Mouse (Mus musculus) forebrain, embryonic 10.5 days (tissue): ENCODE data around the gene Gne. TPM values are rescaled to one million over a fixed set of nuclear protein-coding genes. Genes with fewer than 3 reads are reported as not detected.

Experiments used
- DNase-seq: peaks from one replicate; pipeline ENCODE4 v3.0.0-alpha.2; 2017; ENCODE audit warnings: low spot score; ENCODE audit errors: extremely low spot score
- H3K27ac ChIP-seq: fragments of 300-500 bp; sonication (generic); 2 replicates; pipeline ENCODE4 v1.5.1; 2016; ENCODE audit warnings: mild to moderate bottlenecking
- H3K27me3 ChIP-seq: fragments of 300-500 bp; sonication (generic); 2 replicates; pipeline ENCODE4 v1.6.1; 2016; ENCODE audit warnings: mild to moderate bottlenecking; ENCODE audit not compliant: poor library complexity, severe bottlenecking
- H3K36me3 ChIP-seq: fragments of 300-500 bp; sonication (generic); replicated peaks from 2 replicates; pipeline ENCODE4 v1.6.1; 2016; ENCODE audit warnings: mild to moderate bottlenecking, moderate library complexity
- H3K4me1 ChIP-seq: fragments of 300-500 bp; sonication (generic); 2 replicates; pipeline ENCODE4 v1.6.1; 2016
- H3K4me3 ChIP-seq: fragments of 300-500 bp; sonication (generic); 2 replicates; pipeline ENCODE4 v1.5.1; 2016; ENCODE audit warnings: mild to moderate bottlenecking, moderate library complexity
- H3K9me3 ChIP-seq: fragments of 300-500 bp; sonication (generic); 2 replicates; pipeline ENCODE4 v1.6.1; 2016; ENCODE audit warnings: mild to moderate bottlenecking, moderate library complexity
- WGBS: fragments of 180-500 bp; shearing (Covaris S2); methylation state at CpG from one replicate; pipeline ENCODE4 v1.1.7; 2016; 5-methylcytosine and 5-hydroxymethylcytosine counted together
- polyA plus RNA-seq: library from polyadenylated mRNA; unstranded; fragments of >200 nt; fragmentation: Nextera tagmentation; extraction: Ambion mirVana; gene quantifications from 2 replicates; pipeline ENCODE4 v1.2.1, GENCODE M21; 2016

Gne gene
- polyA plus RNA-seq, 1 experiment from 2014 or later, result 18.0 TPM

DNA sequence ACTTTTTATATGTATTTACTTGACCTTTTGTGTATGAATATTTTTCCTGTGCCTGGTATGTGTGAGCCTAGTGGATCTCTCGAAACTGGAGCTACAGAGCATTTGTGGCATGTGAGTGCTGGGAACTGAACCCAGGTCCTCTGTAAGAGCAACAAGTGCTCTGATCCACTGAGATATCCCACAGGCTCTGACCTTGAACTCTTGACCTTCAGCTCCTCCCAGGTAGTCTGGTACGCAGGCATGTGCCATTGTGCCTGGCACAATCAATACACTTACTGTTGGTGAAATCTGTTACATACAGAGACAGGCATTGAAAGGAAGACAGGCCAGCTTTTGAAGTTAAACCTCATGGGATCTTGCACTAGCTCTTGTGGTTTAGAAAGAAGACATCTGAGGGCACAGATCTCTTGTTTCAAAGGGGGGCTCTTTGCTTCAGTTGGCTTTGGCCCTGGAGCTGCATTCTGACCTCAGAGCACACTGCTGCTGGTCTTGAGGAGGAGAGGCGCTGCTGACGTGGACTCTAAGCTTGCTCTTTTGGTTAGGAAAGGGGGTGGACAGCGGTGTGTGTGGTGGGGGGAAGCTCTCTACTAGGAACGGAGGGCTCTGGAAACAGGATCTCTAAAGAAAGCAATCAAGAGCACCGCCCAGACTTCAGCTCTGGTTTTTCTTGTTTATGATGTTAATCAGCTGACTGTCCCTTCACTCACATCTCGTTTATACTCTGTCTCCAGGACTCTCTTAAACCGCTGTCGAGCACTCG is 13.8 kb upstream of the Gne start:
- peaks cover 7% of the 10 kb centered on the region for H3K4me1 ChIP-seq
- no peak overlapping the region for H3K27ac ChIP-seq
- 65% methylated on average over 11 of the region's 11 CpGs for WGBS
- no peaks in the 10 kb centered on the region for H3K9me3 ChIP-seq
- no peaks in the 10 kb centered on the region for H3K27me3 ChIP-seq
- DNase-seq, result no peak
- no peak overlapping the region for H3K4me3 ChIP-seq
- H3K36me3 ChIP-seq, result no peaks in the 10 kb centered on the region

- no peak overlapping the region for H3K4me3 ChIP-seq
- H3K27ac ChIP-seq, result no peak overlapping the region
- DNase-seq, result no peak
- peaks cover 7% of the 10 kb centered on the region for H3K4me1 ChIP-seq
- no peaks in the 10 kb centered on the region for H3K27me3 ChIP-seq
- WGBS, result 87% methylated on average over 4 of the region's 4 CpGs
- no peaks in the 10 kb centered on the region for H3K36me3 ChIP-seq
- H3K9me3 ChIP-seq, result no peaks in the 10 kb centered on the region
Measured at GRCm38 (mm10) chr4:44094475-44094874, 10.5 kb upstream of the Gne start.

GRCm38 (mm10) chr4:44092359-44092758 is 8.4 kb upstream of the Gne start:
- 83% methylated on average over 11 of the region's 11 CpGs for WGBS
- no peak overlapping the region for H3K27ac ChIP-seq
- DNase-seq, result no peak
- H3K36me3 ChIP-seq, result no peaks in the 10 kb centered on the region
- no peak overlapping the region for H3K4me3 ChIP-seq
- H3K27me3 ChIP-seq, result no peaks in the 10 kb centered on the region
- H3K9me3 ChIP-seq, result no peaks in the 10 kb centered on the region
- H3K4me1 ChIP-seq, result peaks cover 7% of the 10 kb centered on the region; the same call in 1 of the 2 replicates

GRCm38 (mm10) chr4:44085566-44085965 is 1.6 kb upstream of the Gne start:
- Histone ChIP-seq H3K27ac (no peak overlapping the region), H3K36me3 (no peaks in the 10 kb centered on the region), H3K9me3 (no peaks in the 10 kb centered on the region), H3K27me3 (0 out of 2 replicates have a peak, but pooled peaks cover 2% of the 10 kb centered on the region), H3K4me3 (no peak overlapping the region), H3K4me1 (peaks cover 9% of the 10 kb centered on the region)
- no peak for DNase-seq
- 89% methylated on average over 3 of the region's 3 CpGs for WGBS

- WGBS, result 86% methylated on average over 13 of the region's 13 CpGs
- Histone ChIP-seq H3K9me3 (no peaks in the 10 kb centered on the region), H3K27ac (no peak overlapping the region), H3K4me3 (no peak overlapping the region), H3K27me3 (0 out of 2 replicates have a peak, but pooled peaks cover 2% of the 10 kb centered on the region), H3K4me1 (peaks cover 9% of the 10 kb centered on the region), H3K36me3 (no peaks in the 10 kb centered on the region)
- DNase-seq, result no peak
Measured at GRCm38 (mm10) chr4:44084602-44085325, 787 bp upstream of the Gne start.

DNA sequence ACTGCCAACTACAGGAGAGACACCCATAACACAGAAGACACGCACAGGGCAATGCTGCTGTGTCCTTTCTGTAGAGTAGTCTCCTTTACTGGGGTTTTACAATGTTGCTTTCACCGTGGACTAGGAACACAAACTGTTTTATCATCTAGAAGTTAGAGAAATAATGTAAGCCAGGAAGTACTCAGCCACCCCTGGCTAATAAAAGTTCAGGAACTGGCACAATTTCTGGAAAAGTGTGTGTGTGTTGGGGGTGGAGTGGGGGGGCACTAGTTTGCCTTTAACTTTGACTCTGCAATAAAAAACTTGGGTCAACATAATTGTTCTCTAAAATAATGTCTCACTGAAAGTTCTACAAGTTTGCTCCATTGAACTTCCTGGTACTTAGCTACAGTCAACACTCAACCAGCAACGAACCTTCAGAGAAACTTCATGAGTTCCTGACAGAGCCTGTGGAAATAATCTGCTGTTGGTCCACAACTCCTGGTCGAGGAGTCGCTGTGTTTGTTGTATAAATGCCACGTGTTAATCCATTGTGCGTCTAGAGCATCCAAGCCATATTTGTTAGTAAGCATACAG is 5.5 kb downstream of the Gne start:
- H3K9me3 ChIP-seq, result no peaks in the 10 kb centered on the region
- H3K27ac ChIP-seq, result no peak overlapping the region
- H3K4me1 ChIP-seq, result no peaks in the 10 kb centered on the region
- WGBS, result 90% methylated on average over 7 of the region's 7 CpGs
- no peaks in the 10 kb centered on the region for H3K36me3 ChIP-seq
- no peak overlapping the region for H3K4me3 ChIP-seq
- H3K27me3 ChIP-seq, result no peaks in the 10 kb centered on the region
- DNase-seq, result no peak

GRCm38 (mm10) chr4:44074422-44074821 is 9.6 kb downstream of the Gne start:
- Histone ChIP-seq H3K27me3 (no peaks in the 10 kb centered on the region), H3K36me3 (no peaks in the 10 kb centered on the region), H3K9me3 (no peaks in the 10 kb centered on the region), H3K4me3 (no peak overlapping the region), H3K4me1 (peaks cover 28% of the 10 kb centered on the region), H3K27ac (no peak overlapping the region)
- WGBS, result 78% methylated on average over 4 of the region's 4 CpGs
- DNase-seq, result no peak

DNA sequence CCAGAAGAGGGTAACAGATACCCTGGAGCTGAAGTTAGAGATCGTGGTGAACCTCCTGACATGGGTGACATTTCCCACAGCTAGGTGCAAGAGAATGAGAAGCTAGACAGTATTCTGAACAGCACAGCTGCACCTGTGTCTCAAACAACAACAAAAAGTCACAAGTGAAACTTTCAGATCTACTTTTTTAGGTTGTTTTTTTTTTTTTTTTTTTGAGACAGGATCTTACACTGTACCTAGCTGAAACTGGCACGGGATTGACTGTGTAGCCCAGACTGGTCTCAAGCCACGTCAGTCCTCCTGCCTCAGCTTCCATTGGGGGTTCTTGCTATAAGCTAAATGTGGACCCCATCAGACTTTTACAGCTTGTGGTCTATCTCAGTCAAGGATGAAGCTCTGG is 10.2 kb downstream of the Gne start:
- H3K27me3 ChIP-seq, result no peaks in the 10 kb centered on the region

DNA sequence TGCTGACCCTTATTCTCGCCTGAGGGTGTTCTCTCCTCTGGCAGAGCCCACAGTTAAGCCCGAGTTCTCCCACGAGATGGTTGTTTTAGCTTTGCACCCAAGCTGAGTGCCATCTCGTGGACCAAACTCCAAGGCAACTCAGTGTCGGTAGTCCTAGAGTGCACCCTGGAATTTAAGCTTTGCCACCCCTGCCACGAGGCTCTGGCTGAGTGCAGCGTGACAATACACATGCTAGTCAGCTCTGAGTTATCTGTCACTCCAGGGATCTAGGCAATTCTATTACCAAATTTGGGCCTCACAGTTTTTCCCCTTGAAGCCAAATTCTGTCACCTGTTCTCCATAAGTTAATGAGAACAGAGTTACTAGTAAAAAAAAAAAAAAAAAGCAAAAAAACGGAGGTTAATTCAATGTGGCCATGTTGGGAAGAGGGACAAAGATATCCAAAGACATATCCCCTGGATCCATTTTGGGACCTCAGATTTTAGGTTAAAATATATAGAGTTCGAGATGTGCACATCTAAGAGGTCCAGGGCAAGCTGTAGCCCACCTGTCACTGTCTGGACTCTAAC is 11.0 kb downstream of the Gne start:
- Histone ChIP-seq H3K27me3 (no peaks in the 10 kb centered on the region), H3K9me3 (no peaks in the 10 kb centered on the region), H3K36me3 (no peaks in the 10 kb centered on the region), H3K4me1 (peaks cover 32% of the 10 kb centered on the region), H3K4me3 (peak overlapping the region; percentile 83), H3K27ac (peak overlapping the region; percentile 88)
- 11% methylated on average over 9 of the region's 9 CpGs for WGBS
- DNase-seq, result no peak

More for the DNA sequence above, 10.2 kb downstream of the Gne start:
- WGBS, result 84% methylated on average over 3 of the region's 3 CpGs
- no peaks in the 10 kb centered on the region for H3K36me3 ChIP-seq
- no peaks in the 10 kb centered on the region for H3K9me3 ChIP-seq
- no peak overlapping the region for H3K4me3 ChIP-seq
- DNase-seq, result no peak
- H3K27ac ChIP-seq, result no peak overlapping the region
- peaks cover 28% of the 10 kb centered on the region for H3K4me1 ChIP-seq

GRCm38 (mm10) chr4:44072146-44072872 is 11.7 kb downstream of the Gne start:
- H3K4me3 ChIP-seq, result peak overlapping the region; percentile 83
- no peaks in the 10 kb centered on the region for H3K9me3 ChIP-seq
- peak overlapping the region; percentile 88 for H3K27ac ChIP-seq
- H3K4me1 ChIP-seq, result peaks cover 32% of the 10 kb centered on the region
- DNase-seq, result peak; percentile 88
- WGBS, result under 1% methylated on average over 70 of the region's 70 CpGs
- no peaks in the 10 kb centered on the region for H3K27me3 ChIP-seq
- H3K36me3 ChIP-seq, result no peaks in the 10 kb centered on the region

DNA sequence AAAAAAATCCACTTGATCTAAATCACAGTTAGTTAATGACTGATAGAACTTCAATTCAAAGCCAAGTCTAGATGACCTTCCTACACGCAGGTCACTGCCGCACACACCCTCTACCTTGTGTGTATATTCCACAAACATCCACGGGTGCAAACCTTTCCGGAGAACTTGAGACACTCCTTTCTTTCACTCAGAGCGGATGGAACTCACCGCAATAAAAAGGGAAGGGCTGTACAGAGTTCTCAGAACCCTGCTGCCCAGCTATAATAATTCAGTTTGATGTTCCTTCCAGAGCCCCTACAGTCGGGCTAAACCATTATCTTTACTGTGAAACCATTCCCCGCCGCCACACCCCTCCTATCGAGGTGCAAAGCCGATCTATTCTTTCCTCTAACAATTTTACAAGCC is 12.2 kb downstream of the Gne start:
- Histone ChIP-seq H3K27me3 (no peaks in the 10 kb centered on the region), H3K36me3 (no peaks in the 10 kb centered on the region), H3K27ac (peak overlapping the region; percentile 88), H3K4me3 (peak overlapping the region; percentile 83), H3K4me1 (peaks cover 32% of the 10 kb centered on the region), H3K9me3 (no peaks in the 10 kb centered on the region)
- DNase-seq, result no peak
- 16% methylated on average over 11 of the region's 11 CpGs for WGBS

DNA sequence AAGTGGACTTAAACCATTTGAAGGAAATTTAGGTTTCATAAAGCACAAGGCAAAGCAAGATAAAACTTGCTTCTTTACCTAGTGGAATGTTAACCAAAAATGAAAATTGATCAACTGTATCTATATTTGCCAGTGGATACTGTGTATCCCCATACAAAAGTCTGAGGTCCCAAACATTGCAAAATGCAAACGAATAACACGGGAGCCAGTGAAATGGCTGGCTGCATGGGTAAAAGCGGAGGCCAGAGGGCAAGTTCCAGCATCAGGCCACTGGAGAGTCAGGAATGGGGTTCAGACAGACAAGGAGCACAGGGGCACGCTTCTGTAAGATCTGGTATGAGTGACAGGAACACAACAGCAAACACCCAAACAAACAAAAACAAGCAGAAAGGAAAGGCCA is 13.3 kb downstream of the Gne start:
- H3K9me3 ChIP-seq, result no peaks in the 10 kb centered on the region
- H3K27me3 ChIP-seq, result no peaks in the 10 kb centered on the region
- WGBS, result 82% methylated on average over 4 of the region's 4 CpGs
- H3K27ac ChIP-seq, result no peak overlapping the region
- no peak for DNase-seq
- H3K4me1 ChIP-seq, result peaks cover 32% of the 10 kb centered on the region
- no peak overlapping the region for H3K4me3 ChIP-seq
- no peaks in the 10 kb centered on the region for H3K36me3 ChIP-seq
